Mouse (Mus musculus) activated CD4-positive, CD25-positive, alpha-beta regulatory T cell, adult 4 months (primary cell): ENCODE data around the gene Nos1ap. TPM values are rescaled to one million over a fixed set of nuclear protein-coding genes. Genes with fewer than 3 reads are reported as not detected.

Source experiments
- ATAC-seq: one replicate; pipeline ENCODE4 v1.8.0; 2017
- polyA plus RNA-seq, 2 experiments: library from polyadenylated mRNA; unstranded; fragments of 100-300 nt; shearing (Covaris generic); gene quantifications; one replicate each; pipeline ENCODE4 v1.2.1; 2017

Gene Nos1ap
- polyA plus RNA-seq, 2 experiments from 2014 or later = not detected

GRCm38 (mm10) chr1:170343081-170343480 is 246.6 kb downstream of the Nos1ap start:
- no peak for ATAC-seq

- no peak for ATAC-seq
These were observed 249.7 kb downstream of the Nos1ap start for GRCm38 (mm10) chr1:170339943-170340342.

- ATAC-seq = no peak
These were observed 256.9 kb downstream of the Nos1ap start for GRCm38 (mm10) chr1:170332775-170333174.

- no peak for ATAC-seq
These were observed 257.7 kb downstream of the Nos1ap start for GRCm38 (mm10) chr1:170331926-170332325.

- no peak for ATAC-seq
These were observed 264.4 kb downstream of the Nos1ap start for GRCm38 (mm10) chr1:170325277-170325676.

GRCm38 (mm10) chr1:170324312-170324711 is 265.3 kb downstream of the Nos1ap start:
- no peak for ATAC-seq

- ATAC-seq = no peak
These were observed 266.7 kb downstream of the Nos1ap start for GRCm38 (mm10) chr1:170323001-170323400.

GRCm38 (mm10) chr1:170322046-170322445 is 267.6 kb downstream of the Nos1ap start:
- ATAC-seq = no peak

- ATAC-seq = no peak
These were observed 278.2 kb downstream of the Nos1ap start for GRCm38 (mm10) chr1:170311431-170311830.

- no peak for ATAC-seq
These were observed 281.2 kb downstream of the Nos1ap start, which contains the start of gene Spata46 for GRCm38 (mm10) chr1:170308503-170308902. Spata46 (plus strand) TSS chr1:170308803.

- ATAC-seq = no peak
These were observed 283.4 kb downstream of the Nos1ap start, which contains the start of gene Gm7694 for GRCm38 (mm10) chr1:170306232-170306631. Gm7694 (minus strand) TSS chr1:170306332.

GRCm38 (mm10) chr1:170305002-170305401 is 284.7 kb downstream of the Nos1ap start:
- no peak for ATAC-seq

GRCm38 (mm10) chr1:170303103-170303502 is 286.6 kb downstream of the Nos1ap start:
- ATAC-seq = no peak

- no peak for ATAC-seq
These were observed 287.2 kb downstream of the Nos1ap start for GRCm38 (mm10) chr1:170302456-170302855.

- ATAC-seq = no peak
These were observed 288.0 kb downstream of the Nos1ap start for GRCm38 (mm10) chr1:170301686-170302085.

GRCm38 (mm10) chr1:170299496-170299895 is 290.2 kb downstream of the Nos1ap start:
- no peak for ATAC-seq

GRCm38 (mm10) chr1:170294786-170295570 is 294.7 kb downstream of the Nos1ap start:
- ATAC-seq = no peak

GRCm38 (mm10) chr1:170293257-170293656 is 296.4 kb downstream of the Nos1ap start:
- ATAC-seq = no peak

GRCm38 (mm10) chr1:170292239-170292951 is 297.3 kb downstream of the Nos1ap start:
- ATAC-seq = no peak

GRCm38 (mm10) chr1:170282415-170283129 is 307.1 kb downstream of the Nos1ap start:
- no peak for ATAC-seq

GRCm38 (mm10) chr1:170277016-170277415 is 312.6 kb downstream of the Nos1ap start, which contains the start of gene Sh2d1b1:
Sh2d1b1 (plus strand) TSS chr1:170277320.
- ATAC-seq = no peak

GRCm38 (mm10) chr1:170273252-170273651 is 316.4 kb downstream of the Nos1ap start:
- no peak for ATAC-seq

- ATAC-seq = no peak
These were observed 319.0 kb downstream of the Nos1ap start for GRCm38 (mm10) chr1:170270696-170271095.
